In genomic region chr11:4499456-4499855, GRCm38 (mm10) we compare ENCODE assay signal across 27 mouse cellular contexts. TPM values are rescaled to one million over a fixed set of nuclear protein-coding genes. Genes with fewer than 3 reads are reported as not detected.
DNase-seq lines count a peak whose midpoint lies in the region; ATAC-seq lines count a peak whose summit lies in the region.
"Had no signal": no experiment of that assay in that cellular context is flagged by ENCODE, and none has a peak within 500 bp of the region (broad histone marks: within the 10 kb centered on the region; RNA-seq: fewer than 3 reads in every experiment).

No protein-coding gene starts in this region.

- peaks cover 18% of the 10 kb centered on the region for H3K4me1 ChIP-seq in kidney, embryonic 15.5 days
- H3K4me1 ChIP-seq: embryonic facial prominence, embryonic 10.5 days; embryonic facial prominence, embryonic 13.5 days; forebrain, embryonic 12.5 days; forebrain, embryonic 15.5 days; heart, embryonic 10.5 days; hindbrain, embryonic 12.5 days; hindbrain, embryonic 15.5 days had no signal

- no peak overlapping the region for H3K4me2 ChIP-seq in kidney, embryonic 15.5 days
- H3K4me2 ChIP-seq: embryonic facial prominence, embryonic 13.5 days; forebrain, embryonic 12.5 days; forebrain, embryonic 15.5 days; heart, embryonic 13.5 days; hindbrain, embryonic 12.5 days; hindbrain, embryonic 15.5 days had no signal

- no peak overlapping the region for H3K9ac ChIP-seq in kidney, embryonic 15.5 days
- H3K9ac ChIP-seq: embryonic facial prominence, embryonic 13.5 days; forebrain, embryonic 12.5 days; forebrain, embryonic 15.5 days; heart, embryonic 13.5 days; hindbrain, embryonic 12.5 days; hindbrain, embryonic 15.5 days had no signal

- H3K9me3 ChIP-seq in kidney, embryonic 15.5 days (replicated peaks), result no peaks in the 10 kb centered on the region
- H3K9me3 ChIP-seq: embryonic facial prominence, embryonic 10.5 days; embryonic facial prominence, embryonic 13.5 days; forebrain, embryonic 12.5 days; forebrain, embryonic 15.5 days; heart, embryonic 10.5 days; heart, embryonic 13.5 days; hindbrain, embryonic 12.5 days; hindbrain, embryonic 15.5 days had no signal

- H3K27ac ChIP-seq in kidney, embryonic 15.5 days, result no peak overlapping the region
- H3K27ac ChIP-seq: embryonic facial prominence, embryonic 10.5 days; embryonic facial prominence, embryonic 13.5 days; forebrain, embryonic 12.5 days; forebrain, embryonic 15.5 days; heart, adult 2 months; heart, embryonic 10.5 days; heart, embryonic 13.5 days; hindbrain, embryonic 12.5 days; hindbrain, embryonic 15.5 days had no signal

- ATAC-seq in kidney, embryonic 15.5 days (replicated peaks; ENCODE audit: low FRiP score), result no peak
- ATAC-seq: activated CD4-positive, CD25-positive, alpha-beta regulatory T cell, adult 4 months; forebrain, embryonic 15.5 days had no signal

- peak; percentile 41 for DNase-seq in kidney, adult 9 months
- no peak for DNase-seq in kidney, adult 18-20 months
- peak; percentile 24 to 59 for DNase-seq in kidney, postnatal 36 days
- peak; percentile 28 for DNase-seq in induced T-regulatory cell, adult 2 months (ENCODE audit: low read depth)
- no peak for DNase-seq in spleen, adult 18-20 months
- DNase-seq: adrenal gland, adult 8-10 months; adrenal gland, postnatal 25 days; cerebellum, adult 11-12 months; cerebellum, adult 8-10 months; cerebellum, postnatal 10 days; cerebellum, postnatal 36 days; embryo, embryonic 11 days; gastrocnemius, postnatal 25 days; heart, adult 2 months; heart, postnatal 14 days had no signal

- peaks cover 70% of the 10 kb centered on the region for H3K36me3 ChIP-seq in kidney, embryonic 15.5 days

- H3K27me3 ChIP-seq in kidney, embryonic 15.5 days, result no peaks in the 10 kb centered on the region
- H3K27me3 ChIP-seq: embryonic facial prominence, embryonic 13.5 days; forebrain, embryonic 12.5 days; forebrain, embryonic 15.5 days; heart, embryonic 13.5 days; hindbrain, embryonic 12.5 days; hindbrain, embryonic 15.5 days had no signal

- WGBS in kidney, embryonic 15.5 days, result 44% methylated on average over 2 of the region's 2 CpGs

- no peak overlapping the region for H3K4me3 ChIP-seq in kidney, embryonic 15.5 days (replicated peaks)
- H3K4me3 ChIP-seq: embryonic facial prominence, embryonic 10.5 days; embryonic facial prominence, embryonic 13.5 days; erythroblast, embryonic 14.5 days; forebrain, embryonic 12.5 days; forebrain, embryonic 15.5 days; heart, adult 2 months; heart, embryonic 10.5 days; heart, embryonic 13.5 days; hindbrain, embryonic 12.5 days; hindbrain, embryonic 15.5 days had no signal

RNA-seq across cellular contexts. Expression of gene Hormad2, which starts 58.6 kb away (rescaled TPM):
- 0.09 and 0.53 TPM in 2 replicates for polyA plus RNA-seq in kidney, embryonic 15.5 days (2015; fragmentation: Nextera tagmentation; extraction: Ambion mirVana)
- polyA plus RNA-seq: C2C12; embryonic facial prominence, embryonic 13.5 days; erythroblast, embryonic 14.5 days; forebrain, embryonic 12.5 days; forebrain, embryonic 15.5 days; heart, adult 2 months; hindbrain, embryonic 15.5 days had no signal

Comparison
In these comparisons a context has a peak if more than half of its experiments do, and no peak if none do; other contexts are left out.
1. DNase-seq: peak in kidney, adult 9 months (single experiment), kidney, postnatal 36 days (2 of 2) and induced T-regulatory cell, adult 2 months (single experiment); none in kidney, adult 18-20 months (single experiment) and spleen, adult 18-20 months (0 of 2).